Mouse (Mus musculus): ENCODE measurements around the gene Slc29a3. TPM values are rescaled to one million over a fixed set of nuclear protein-coding genes. Genes with fewer than 3 reads are reported as not detected.

Gene Slc29a3
- polyA plus RNA-seq, 1 experiment, result 8.5 TPM

GRCm38 (mm10) chr10:60741435-60741834 lies 11.2 kb downstream of the Slc29a3 start:
- Histone ChIP-seq H3K4me3 (replicated peaks; ENCODE audit: control insufficient read depth, low read depth, low read length) (no peak overlapping the region), H3K4me1 (ENCODE audit: control insufficient read depth, insufficient read depth, low read length) (peaks cover 10% of the 10 kb centered on the region; the same call in 1 of the 2 replicates), H3K27ac (ENCODE audit: control insufficient read depth, insufficient read depth, low read depth, low read length, poor library complexity) (peak overlapping the region; percentile 44; the same call in 1 of the 2 replicates)
- WGBS, result 43% methylated on average over 7 of the region's 7 CpGs
- TF ChIP-seq CTCF (IDR thresholded peaks at IDR 0.05; ENCODE audit: control insufficient read depth, insufficient read depth, low read length) (no peak), POLR2A (IDR thresholded peaks at IDR 0.05; ENCODE audit: borderline replicate concordance, control insufficient read depth, low read depth, low read length) (no peak)

- peaks cover 6% of the 10 kb centered on the region; the same call in 1 of the 2 replicates for H3K4me1 ChIP-seq (ENCODE audit: control insufficient read depth, insufficient read depth, low read length)
- no peak for TF ChIP-seq CTCF (IDR thresholded peaks at IDR 0.05; ENCODE audit: control insufficient read depth, insufficient read depth, low read length)
- 8% methylated on average over 4 of the region's 4 CpGs for WGBS
- H3K27ac ChIP-seq (ENCODE audit: control insufficient read depth, insufficient read depth, low read depth, low read length, poor library complexity), result peak overlapping the region; percentile 55
- H3K4me3 ChIP-seq (replicated peaks; ENCODE audit: control insufficient read depth, low read depth, low read length), result no peak overlapping the region
Measured at GRCm38 (mm10) chr10:60739619-60740363, 12.8 kb downstream of the Slc29a3 start.

- WGBS, result 18% methylated on average over 8 of the region's 9 CpGs
- no peak overlapping the region for H3K4me3 ChIP-seq (replicated peaks; ENCODE audit: control insufficient read depth, low read depth, low read length)
- H3K4me1 ChIP-seq (ENCODE audit: control insufficient read depth, insufficient read depth, low read length), result peaks cover 5% of the 10 kb centered on the region; the same call in 1 of the 2 replicates
- TF ChIP-seq CTCF (IDR thresholded peaks at IDR 0.05; ENCODE audit: control insufficient read depth, insufficient read depth, low read length), result no peak
- no peak for TF ChIP-seq POLR2A (IDR thresholded peaks at IDR 0.05; ENCODE audit: borderline replicate concordance, control insufficient read depth, low read depth, low read length)
- no peak overlapping the region for H3K27ac ChIP-seq (ENCODE audit: control insufficient read depth, insufficient read depth, low read depth, low read length, poor library complexity)
Measured at GRCm38 (mm10) chr10:60737886-60738640, 14.5 kb downstream of the Slc29a3 start.

GRCm38 (mm10) chr10:60737169-60737728 lies 15.3 kb downstream of the Slc29a3 start:
- Histone ChIP-seq H3K4me1 (ENCODE audit: control insufficient read depth, insufficient read depth, low read length) (peaks cover 5% of the 10 kb centered on the region; the same call in 1 of the 2 replicates), H3K27ac (ENCODE audit: control insufficient read depth, insufficient read depth, low read depth, low read length, poor library complexity) (no peak overlapping the region), H3K4me3 (replicated peaks; ENCODE audit: control insufficient read depth, low read depth, low read length) (no peak overlapping the region)
- TF ChIP-seq CTCF (IDR thresholded peaks at IDR 0.05; ENCODE audit: control insufficient read depth, insufficient read depth, low read length), result no peak
- TF ChIP-seq POLR2A (IDR thresholded peaks at IDR 0.05; ENCODE audit: borderline replicate concordance, control insufficient read depth, low read depth, low read length), result no peak
- WGBS, result 88% methylated on average over 11 of the region's 11 CpGs

- Histone ChIP-seq H3K4me1 (ENCODE audit: control insufficient read depth, insufficient read depth, low read length) (peaks cover 4% of the 10 kb centered on the region; the same call in 1 of the 2 replicates), H3K27ac (ENCODE audit: control insufficient read depth, insufficient read depth, low read depth, low read length, poor library complexity) (no peak overlapping the region), H3K4me3 (replicated peaks; ENCODE audit: control insufficient read depth, low read depth, low read length) (no peak overlapping the region)
- WGBS, result 100% methylated on average over 1 of the region's 1 CpGs
- TF ChIP-seq CTCF (IDR thresholded peaks at IDR 0.05; ENCODE audit: control insufficient read depth, insufficient read depth, low read length), result no peak
- no peak for TF ChIP-seq POLR2A (IDR thresholded peaks at IDR 0.05; ENCODE audit: borderline replicate concordance, control insufficient read depth, low read depth, low read length)
Measured at GRCm38 (mm10) chr10:60735737-60736136, 16.9 kb downstream of the Slc29a3 start.

GRCm38 (mm10) chr10:60733471-60733870 lies 19.1 kb downstream of the Slc29a3 start:
- WGBS, result 82% methylated on average over 8 of the region's 8 CpGs
- Histone ChIP-seq H3K4me1 (ENCODE audit: control insufficient read depth, insufficient read depth, low read length) (no peaks in the 10 kb centered on the region; the same call in 1 of the 2 replicates), H3K4me3 (replicated peaks; ENCODE audit: control insufficient read depth, low read depth, low read length) (no peak overlapping the region), H3K27ac (ENCODE audit: control insufficient read depth, insufficient read depth, low read depth, low read length, poor library complexity) (no peak overlapping the region)
- TF ChIP-seq CTCF (IDR thresholded peaks at IDR 0.05; ENCODE audit: control insufficient read depth, insufficient read depth, low read length) (no peak), POLR2A (IDR thresholded peaks at IDR 0.05; ENCODE audit: borderline replicate concordance, control insufficient read depth, low read depth, low read length) (no peak)

GRCm38 (mm10) chr10:60732397-60732861 lies 20.2 kb downstream of the Slc29a3 start:
- Histone ChIP-seq H3K4me3 (replicated peaks; ENCODE audit: control insufficient read depth, low read depth, low read length) (no peak overlapping the region), H3K4me1 (ENCODE audit: control insufficient read depth, insufficient read depth, low read length) (no peaks in the 10 kb centered on the region; the same call in 1 of the 2 replicates), H3K27ac (ENCODE audit: control insufficient read depth, insufficient read depth, low read depth, low read length, poor library complexity) (no peak overlapping the region)
- 62% methylated on average over 2 of the region's 2 CpGs for WGBS
- TF ChIP-seq CTCF (IDR thresholded peaks at IDR 0.05; ENCODE audit: control insufficient read depth, insufficient read depth, low read length) (no peak), POLR2A (IDR thresholded peaks at IDR 0.05; ENCODE audit: borderline replicate concordance, control insufficient read depth, low read depth, low read length) (no peak)

- no peak for TF ChIP-seq CTCF (IDR thresholded peaks at IDR 0.05; ENCODE audit: control insufficient read depth, insufficient read depth, low read length)
- TF ChIP-seq POLR2A (IDR thresholded peaks at IDR 0.05; ENCODE audit: borderline replicate concordance, control insufficient read depth, low read depth, low read length), result no peak
- no peak overlapping the region for H3K27ac ChIP-seq (ENCODE audit: control insufficient read depth, insufficient read depth, low read depth, low read length, poor library complexity)
- WGBS, result 70% methylated on average over 5 of the region's 5 CpGs
Measured at GRCm38 (mm10) chr10:60731742-60732141, 20.9 kb downstream of the Slc29a3 start.

More at GRCm38 (mm10) chr10:60731742-60732141, 20.9 kb downstream of the Slc29a3 start:
- Histone ChIP-seq H3K4me1 (ENCODE audit: control insufficient read depth, insufficient read depth, low read length) (no peaks in the 10 kb centered on the region), H3K4me3 (replicated peaks; ENCODE audit: control insufficient read depth, low read depth, low read length) (no peak overlapping the region)
